Mouse (Mus musculus) lung, embryonic 14.5 days (tissue): ENCODE results near the gene Bhlha15. TPM values are rescaled to one million over a fixed set of nuclear protein-coding genes. Genes with fewer than 3 reads are reported as not detected.

Experiments used
- ATAC-seq: fragments of 200-750 bp; cut with Nextera tagmentation; 2 replicates; pipeline ENCODE4 v1.8.0; 2017; ENCODE audit warnings: mild to moderate bottlenecking, moderate TSS enrichment, moderate library complexity; ENCODE audit not compliant: insufficient read depth
- DNase-seq: peaks from one replicate; pipeline ENCODE4 v3.0.0-alpha.2; 2015
- H3K27ac ChIP-seq: fragments of 300-500 bp; sonication (generic); 2 replicates; pipeline ENCODE4 v1.5.1; 2014; ENCODE audit warnings: low read depth, mild to moderate bottlenecking, moderate library complexity
- H3K27me3 ChIP-seq: fragments of 300-500 bp; sonication (generic); 2 replicates; pipeline ENCODE4 v1.6.1; 2014; ENCODE audit warnings: low read length, control low read depth; ENCODE audit not compliant: insufficient read depth
- H3K36me3 ChIP-seq: fragments of 300-500 bp; sonication (generic); 2 replicates; pipeline ENCODE4 v1.6.1; 2014; ENCODE audit warnings: control low read depth; ENCODE audit not compliant: insufficient read depth
- H3K4me1 ChIP-seq: fragments of 300-500 bp; sonication (generic); 2 replicates; pipeline ENCODE4 v1.6.1; 2014; ENCODE audit warnings: antibody characterized with exemption, control low read depth; ENCODE audit not compliant: insufficient read depth
- H3K4me2 ChIP-seq: fragments of 300-500 bp; sonication (generic); 2 replicates; pipeline ENCODE4 v1.6.1; 2014; ENCODE audit warnings: mild to moderate bottlenecking
- H3K4me3 ChIP-seq: fragments of 300-500 bp; sonication (generic); 2 replicates; pipeline ENCODE4 v1.5.1; 2014; ENCODE audit warnings: low read depth, low read length
- H3K9ac ChIP-seq: fragments of 300-500 bp; sonication (generic); 2 replicates; pipeline ENCODE4 v1.6.1; 2014
- H3K9me3 ChIP-seq: fragments of 300-500 bp; sonication (generic); 2 replicates; pipeline ENCODE4 v1.6.1; 2016; ENCODE audit warnings: low read depth, low read length, control low read depth
- CTCF ChIP-seq: IDR thresholded peaks from 2 replicates; pipeline ENCODE4 v1.5.1; 2016; ENCODE audit warnings: antibody characterized with exemption, low read depth
- WGBS: fragments of 180-500 bp; shearing (Covaris S2); extraction: QIAGEN DNeasy Blood & Tissue Kit; methylation state at CpG from one replicate; pipeline ENCODE4 v1.1.7; 2014; 5-methylcytosine and 5-hydroxymethylcytosine counted together
- polyA plus RNA-seq: library from polyadenylated mRNA; unstranded; fragments of >200 nt; fragmentation: Nextera tagmentation; extraction: Ambion mirVana; gene quantifications from 2 replicates; pipeline ENCODE4 v1.2.1, GENCODE M21; 2014

Bhlha15 gene
- polyA plus RNA-seq, 1 experiment from 2014 or later, result 0.18 TPM

DNA sequence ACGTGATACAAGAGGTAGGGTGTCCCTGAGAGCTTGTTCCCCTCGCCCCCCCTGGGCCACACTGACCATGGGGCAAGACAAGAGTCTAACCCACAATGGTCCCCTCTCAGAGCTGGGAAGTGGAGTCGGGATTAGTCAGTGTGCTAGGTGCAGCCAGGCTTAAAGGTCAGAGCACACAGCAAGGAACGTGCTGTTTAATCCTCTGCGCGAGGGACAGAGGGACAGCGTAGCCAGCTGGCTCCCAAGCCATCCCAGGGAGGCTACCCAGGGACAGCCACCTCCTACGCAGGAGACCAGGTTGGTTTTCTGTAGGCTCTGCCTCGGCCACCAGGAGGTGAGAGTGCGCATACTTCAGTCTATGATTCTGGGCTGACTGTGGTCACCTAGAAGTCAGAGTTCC lies 14.8 kb downstream of the Bhlha15 start:
- no peaks in the 10 kb centered on the region for H3K27me3 ChIP-seq
- no peak overlapping the region for H3K27ac ChIP-seq
- no peak overlapping the region for H3K4me2 ChIP-seq
- WGBS, result 78% methylated on average over 10 of the region's 10 CpGs
- DNase-seq (no peak), ATAC-seq (no peak)
- no peaks in the 10 kb centered on the region for H3K9me3 ChIP-seq
- TF ChIP-seq CTCF, result no peak
- H3K9ac ChIP-seq, result no peak overlapping the region
- H3K36me3 ChIP-seq, result peaks cover 44% of the 10 kb centered on the region
- H3K4me3 ChIP-seq, result no peak overlapping the region
- no peaks in the 10 kb centered on the region for H3K4me1 ChIP-seq

DNA sequence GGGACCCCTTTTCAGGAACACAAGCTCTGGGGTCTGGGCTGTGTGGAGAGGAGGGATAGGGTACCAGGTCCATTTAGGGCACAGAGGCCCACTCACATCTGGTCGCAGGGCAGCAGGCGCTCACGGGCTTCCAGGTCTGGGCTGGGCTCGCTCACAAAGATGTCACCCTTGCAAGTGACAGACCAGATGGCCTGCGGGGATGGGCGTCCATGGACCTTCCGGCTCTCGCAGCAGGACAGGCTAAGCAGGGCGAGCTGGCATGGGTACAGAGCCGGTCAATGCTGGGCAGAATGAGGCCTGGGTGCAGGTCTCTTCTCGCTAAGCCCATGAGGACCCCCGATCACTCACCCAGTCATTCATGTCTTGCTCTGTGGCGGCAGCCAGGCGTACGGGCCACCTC lies 16.0 kb downstream of the Bhlha15 start:
- Histone ChIP-seq H3K4me2 (no peak overlapping the region), H3K9me3 (no peaks in the 10 kb centered on the region), H3K4me3 (no peak overlapping the region), H3K36me3 (peaks cover 52% of the 10 kb centered on the region), H3K27me3 (no peaks in the 10 kb centered on the region), H3K9ac (no peak overlapping the region), H3K27ac (no peak overlapping the region), H3K4me1 (no peaks in the 10 kb centered on the region)
- TF ChIP-seq CTCF, result no peak
- 93% methylated on average over 15 of the region's 15 CpGs for WGBS
- ATAC-seq (no peak), DNase-seq (no peak)

DNA sequence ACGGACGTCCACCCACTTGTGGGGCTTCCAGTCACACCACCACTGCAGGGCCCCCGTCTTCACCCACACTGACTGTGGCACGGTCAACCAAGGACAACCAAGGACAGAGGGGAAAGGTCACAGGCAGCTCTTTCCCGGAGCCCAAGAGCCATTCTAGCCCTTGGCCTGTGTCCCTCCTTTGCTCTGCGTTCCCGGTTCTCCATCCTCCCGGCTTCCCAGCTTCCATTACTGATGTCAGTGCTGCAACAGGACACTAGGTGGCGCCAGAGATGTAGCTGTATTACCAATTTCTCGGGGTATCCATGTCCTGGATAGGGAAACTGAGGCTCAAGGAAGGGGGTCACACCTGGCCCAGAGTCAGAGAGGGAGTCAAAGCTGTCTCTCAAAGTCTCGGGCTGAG lies 17.4 kb downstream of the Bhlha15 start:
- WGBS, result 46% methylated on average over 11 of the region's 11 CpGs
- H3K4me3 ChIP-seq, result no peak overlapping the region
- H3K27me3 ChIP-seq, result no peaks in the 10 kb centered on the region
- peak; percentile 45; the same call in 1 of the 2 replicates for ATAC-seq
- peaks cover 54% of the 10 kb centered on the region for H3K36me3 ChIP-seq
- H3K27ac ChIP-seq, result no peak overlapping the region
- TF ChIP-seq CTCF, result peak; percentile 91
- no peak overlapping the region for H3K9ac ChIP-seq
- H3K9me3 ChIP-seq, result no peaks in the 10 kb centered on the region
- no peaks in the 10 kb centered on the region for H3K4me1 ChIP-seq
- DNase-seq, result peak; percentile 67
- no peak overlapping the region for H3K4me2 ChIP-seq

DNA sequence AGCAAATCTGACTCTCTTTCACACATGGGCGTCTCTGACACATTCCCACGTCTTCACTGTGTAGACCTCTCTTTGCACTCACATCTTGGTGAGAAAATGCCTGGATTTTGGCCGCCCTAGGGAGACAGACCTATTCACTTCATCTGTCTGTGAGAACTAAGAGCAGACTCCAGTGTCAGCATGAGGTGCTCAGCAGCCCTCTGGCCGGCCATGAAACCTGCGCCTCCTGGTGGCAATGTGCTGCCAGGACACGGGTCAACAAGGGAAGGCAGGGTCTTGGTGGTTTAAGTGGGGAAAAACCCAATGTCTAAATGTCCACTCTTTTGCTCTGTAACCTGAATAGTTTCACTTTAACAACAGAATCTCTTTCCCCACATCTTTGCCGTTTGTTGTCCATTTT lies 24.4 kb downstream of the Bhlha15 start:
- no peak overlapping the region for H3K4me3 ChIP-seq
- no peaks in the 10 kb centered on the region for H3K27me3 ChIP-seq
- peaks cover 29% of the 10 kb centered on the region; the same call in 1 of the 2 replicates for H3K36me3 ChIP-seq
- H3K9me3 ChIP-seq, result no peaks in the 10 kb centered on the region
- TF ChIP-seq CTCF, result peak; percentile 91
- 28% methylated on average over 7 of the region's 7 CpGs for WGBS
- H3K4me2 ChIP-seq, result no peak overlapping the region
- no peak overlapping the region for H3K9ac ChIP-seq
- no peak overlapping the region for H3K27ac ChIP-seq
- no peaks in the 10 kb centered on the region for H3K4me1 ChIP-seq
- ATAC-seq (peak; percentile 45; the same call in 1 of the 2 replicates), DNase-seq (peak; percentile 75)

DNA sequence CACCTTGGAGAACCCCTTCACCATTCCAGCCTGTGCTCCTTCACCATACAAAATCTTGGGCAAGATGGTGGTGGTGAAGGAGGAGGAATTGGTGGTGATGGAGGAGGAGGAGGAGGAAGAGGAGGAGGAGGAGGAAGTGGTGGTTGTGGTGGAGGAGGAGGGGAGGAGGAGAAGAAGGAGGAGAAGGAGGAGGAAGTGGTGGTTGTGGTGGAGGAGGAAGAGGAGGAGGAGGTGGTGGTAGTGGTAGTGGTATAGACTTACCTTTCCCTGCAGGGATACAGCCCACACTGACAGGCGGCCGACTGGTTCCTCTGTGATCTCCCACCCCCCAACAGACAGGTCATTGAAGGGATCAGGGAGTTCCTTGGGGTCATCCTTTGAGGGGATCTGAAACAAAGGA lies 25.9 kb downstream of the Bhlha15 start:
- no peak for ATAC-seq
- H3K9ac ChIP-seq, result no peak overlapping the region
- 75% methylated on average over 2 of the region's 2 CpGs for WGBS
- TF ChIP-seq CTCF, result no peak
- H3K36me3 ChIP-seq, result peaks cover 18% of the 10 kb centered on the region; the same call in 1 of the 2 replicates
- H3K27me3 ChIP-seq, result no peaks in the 10 kb centered on the region
- no peaks in the 10 kb centered on the region for H3K9me3 ChIP-seq
- H3K4me2 ChIP-seq, result no peak overlapping the region
- no peak overlapping the region for H3K4me3 ChIP-seq
- H3K27ac ChIP-seq, result no peak overlapping the region
- H3K4me1 ChIP-seq, result no peaks in the 10 kb centered on the region
- no peak for DNase-seq

DNA sequence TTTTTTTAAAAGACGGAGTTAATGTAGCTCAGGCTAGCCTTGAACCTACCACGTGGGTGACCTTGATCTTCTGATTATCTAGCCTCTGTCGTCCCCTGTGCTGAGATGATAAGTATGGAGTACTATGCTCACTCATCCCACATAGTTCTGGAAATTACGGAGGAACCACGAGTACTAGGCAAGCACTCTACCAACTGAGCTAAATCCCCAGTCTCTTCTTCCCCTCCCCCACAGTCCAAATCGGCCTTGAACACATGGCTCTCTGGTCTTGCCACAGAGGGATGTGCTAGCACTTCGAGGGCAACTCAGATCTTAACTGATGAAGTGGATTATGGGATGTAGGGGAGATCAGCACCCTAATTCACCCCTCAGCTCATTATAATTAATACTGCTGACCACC lies 28.0 kb downstream of the Bhlha15 start:
- TF ChIP-seq CTCF, result no peak
- H3K4me3 ChIP-seq, result no peak overlapping the region
- H3K27me3 ChIP-seq, result no peaks in the 10 kb centered on the region
- no peaks in the 10 kb centered on the region for H3K9me3 ChIP-seq
- WGBS, result 85% methylated on average over 7 of the region's 7 CpGs
- no peak overlapping the region for H3K4me2 ChIP-seq
- DNase-seq, result no peak
- ATAC-seq, result no peak
- no peak overlapping the region for H3K9ac ChIP-seq
- H3K27ac ChIP-seq, result no peak overlapping the region
- H3K36me3 ChIP-seq, result peaks cover 9% of the 10 kb centered on the region; the same call in 1 of the 2 replicates
- 0 out of 2 replicates have a peak, but pooled peaks cover 6% of the 10 kb centered on the region for H3K4me1 ChIP-seq

DNA sequence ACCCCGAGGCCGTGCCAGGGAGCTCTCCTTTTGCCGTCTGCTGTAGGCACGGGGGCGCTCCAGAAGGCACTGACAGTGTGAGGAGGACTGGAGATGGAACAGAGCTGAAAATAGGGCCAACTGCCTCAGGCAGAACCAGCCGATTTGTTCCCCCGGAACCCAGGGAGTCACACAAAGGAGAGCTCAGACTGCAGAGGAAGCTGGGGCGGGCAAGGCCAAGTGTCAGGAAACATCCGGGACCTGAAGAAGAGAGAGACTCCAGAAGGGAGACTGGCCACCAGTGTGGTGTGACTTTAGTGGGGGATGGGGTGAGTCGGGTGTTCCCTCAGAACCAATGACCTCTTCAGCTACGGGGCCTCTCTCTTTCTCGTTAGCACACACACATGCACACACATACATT lies 29.2 kb downstream of the Bhlha15 start:
- H3K27me3 ChIP-seq, result no peaks in the 10 kb centered on the region
- H3K9ac ChIP-seq, result no peak overlapping the region
- H3K4me3 ChIP-seq, result no peak overlapping the region
- TF ChIP-seq CTCF, result no peak
- WGBS, result 64% methylated on average over 12 of the region's 12 CpGs
- no peaks in the 10 kb centered on the region for H3K9me3 ChIP-seq
- peak; percentile 25 for DNase-seq
- H3K36me3 ChIP-seq, result no peaks in the 10 kb centered on the region; the same call in 1 of the 2 replicates
- no peak for ATAC-seq
- no peak overlapping the region for H3K4me2 ChIP-seq
- H3K4me1 ChIP-seq, result 0 out of 2 replicates have a peak, but pooled peaks cover 6% of the 10 kb centered on the region
- H3K27ac ChIP-seq, result no peak overlapping the region

DNA sequence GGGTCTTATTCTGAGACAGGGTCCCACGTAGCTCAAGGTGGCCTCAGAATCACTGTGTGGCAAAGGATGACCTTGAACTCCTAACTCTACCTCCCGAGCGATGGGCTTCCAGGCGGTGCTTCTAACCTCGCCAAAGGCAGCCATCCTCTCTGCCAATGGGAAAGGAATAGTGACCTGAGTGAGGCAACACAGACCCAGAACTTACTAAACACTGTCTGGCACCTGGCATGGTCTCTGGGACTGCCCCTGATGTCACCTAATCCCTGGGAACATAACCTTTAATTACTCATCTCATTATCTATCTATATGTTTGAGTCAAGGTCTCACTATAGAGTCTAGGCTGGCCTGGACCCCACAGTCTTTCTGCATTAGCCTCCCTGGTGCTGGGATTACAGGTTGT lies 29.9 kb downstream of the Bhlha15 start:
- WGBS, result 79% methylated on average over 5 of the region's 5 CpGs
- Histone ChIP-seq H3K9me3 (no peaks in the 10 kb centered on the region), H3K4me2 (no peak overlapping the region), H3K27me3 (no peaks in the 10 kb centered on the region), H3K9ac (no peak overlapping the region), H3K36me3 (no peaks in the 10 kb centered on the region; the same call in 1 of the 2 replicates), H3K4me1 (0 out of 2 replicates have a peak, but pooled peaks cover 6% of the 10 kb centered on the region), H3K4me3 (no peak overlapping the region), H3K27ac (no peak overlapping the region)
- TF ChIP-seq CTCF, result no peak
- ATAC-seq, result no peak
- DNase-seq, result no peak
